Mouse (Mus musculus) midbrain, embryonic 14.5 days (tissue): ENCODE data around the gene Pmfbp1. TPM values are rescaled to one million over a fixed set of nuclear protein-coding genes. Genes with fewer than 3 reads are reported as not detected.

ENCODE experiments used
- ATAC-seq: fragments of 200-750 bp; cut with Nextera tagmentation; 2 replicates; pipeline ENCODE4 v1.8.0; 2017; ENCODE audit warnings: moderate number of reproducible peaks, moderate library complexity; ENCODE audit not compliant: low FRiP score, low TSS enrichment
- DNase-seq: peaks from one replicate; pipeline ENCODE4 v3.0.0-alpha.2; 2015
- H3K27ac ChIP-seq: fragments of 300-500 bp; sonication (generic); replicated peaks from 2 replicates; pipeline ENCODE4 v1.5.1; 2014; ENCODE audit warnings: mild to moderate bottlenecking, low read depth, low read length, moderate library complexity
- H3K27me3 ChIP-seq: fragments of 300-500 bp; sonication (generic); 2 replicates; pipeline ENCODE4 v1.6.1; 2014; ENCODE audit warnings: low read length, control low read depth, mixed read lengths; ENCODE audit not compliant: control insufficient read depth, insufficient read depth
- H3K36me3 ChIP-seq: fragments of 300-500 bp; sonication (generic); 2 replicates; pipeline ENCODE4 v1.6.1; 2014; ENCODE audit warnings: low read length, control low read depth; ENCODE audit not compliant: control insufficient read depth, insufficient read depth
- H3K4me1 ChIP-seq: fragments of 300-500 bp; sonication (generic); 2 replicates; pipeline ENCODE4 v1.6.1; 2014; ENCODE audit warnings: mild to moderate bottlenecking, antibody characterized with exemption, low read length, control low read depth; ENCODE audit not compliant: control insufficient read depth, insufficient read depth
- H3K4me2 ChIP-seq: fragments of 300-500 bp; sonication (generic); 2 replicates; pipeline ENCODE4 v1.6.1; 2014; ENCODE audit warnings: mild to moderate bottlenecking, low read length, moderate library complexity
- H3K4me3 ChIP-seq: fragments of 300-500 bp; sonication (generic); replicated peaks from 2 replicates; pipeline ENCODE4 v1.5.1; 2014; ENCODE audit warnings: low read depth, low read length
- H3K9ac ChIP-seq: fragments of 300-500 bp; sonication (generic); replicated peaks from 2 replicates; pipeline ENCODE4 v1.6.1; 2014; ENCODE audit warnings: mild to moderate bottlenecking, low read length, moderate library complexity
- H3K9me3 ChIP-seq: fragments of 300-500 bp; sonication (generic); 2 replicates; pipeline ENCODE4 v1.6.1; 2016; ENCODE audit warnings: low read length, control low read depth, mixed read lengths; ENCODE audit not compliant: control insufficient read depth
- WGBS: fragments of 180-500 bp; shearing (Covaris S2); extraction: QIAGEN DNeasy Blood & Tissue Kit; methylation state at CpG from one replicate; pipeline ENCODE4 v1.1.7; 2014; 5-methylcytosine and 5-hydroxymethylcytosine counted together
- polyA plus RNA-seq: library from polyadenylated mRNA; unstranded; fragments of >200 nt; fragmentation: Nextera tagmentation; extraction: Ambion mirVana; gene quantifications from 2 replicates; pipeline ENCODE4 v1.2.1, GENCODE M21; 2014

The Pmfbp1 gene
- polyA plus RNA-seq, 1 experiment from 2014 or later = 3.5 TPM

DNA sequence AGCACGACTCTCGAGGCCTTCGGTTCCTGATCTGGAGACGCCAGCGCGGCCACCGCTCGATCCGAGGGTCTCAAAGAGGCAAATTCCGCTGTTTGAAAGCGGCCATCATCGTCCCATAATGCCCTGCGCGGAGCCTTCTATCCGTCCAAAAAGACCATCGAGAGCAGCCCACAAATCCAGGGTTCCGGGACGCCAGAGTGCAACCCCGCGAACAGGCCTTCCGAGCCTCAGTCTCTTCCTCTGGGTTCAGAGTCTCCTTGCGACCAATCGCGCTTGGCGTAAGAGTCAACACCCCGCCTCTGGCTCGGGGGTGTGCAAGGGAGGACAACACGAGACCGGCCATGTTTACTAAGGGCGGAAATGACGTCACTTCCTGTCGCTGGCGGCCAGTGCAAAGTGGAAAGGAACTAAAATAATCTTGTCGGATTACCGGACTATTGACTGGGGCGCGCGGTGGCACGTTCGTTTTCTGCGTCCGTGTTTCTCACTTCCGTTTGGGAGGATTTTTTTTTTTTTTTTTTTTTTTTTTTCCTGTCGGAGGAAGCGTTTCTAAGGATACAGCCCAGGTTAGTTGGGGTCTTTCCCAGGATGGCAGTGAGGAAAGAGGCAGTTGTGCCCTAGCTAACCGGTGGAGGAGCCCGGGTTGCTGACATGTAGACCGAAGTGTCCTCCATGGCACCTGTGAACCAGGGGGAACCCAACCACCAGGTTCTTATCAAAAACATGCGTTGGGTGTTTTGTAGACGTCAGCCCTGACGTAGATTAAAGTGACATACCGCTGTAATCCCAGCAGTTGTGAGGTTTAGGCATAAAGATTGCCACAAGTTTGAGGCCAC, 71.9 kb downstream of the Pmfbp1 start, which contains the start of the genes Dhx38 and Txnl4b:
Dhx38 (minus strand) TSS at position 364 of the 836 bp plus-strand sequence.
Txnl4b (plus strand) TSS at position 395 of the 836 bp plus-strand sequence.
- peaks cover 34% of the 10 kb centered on the region for H3K36me3 ChIP-seq
- H3K27ac ChIP-seq = peak within 1 kb of the TSS; percentile 92
- DNase-seq (peak; percentile 100), ATAC-seq (peak; percentile 100)
- H3K9me3 ChIP-seq = no peaks in the 10 kb centered on the region
- peak within 1 kb of the TSS; percentile 84 for H3K9ac ChIP-seq
- H3K4me1 ChIP-seq = peaks cover 14% of the 10 kb centered on the region
- H3K27me3 ChIP-seq = no peaks in the 10 kb centered on the region
- peak within 1 kb of the TSS; percentile 83 for H3K4me3 ChIP-seq
- under 1% methylated on average over 52 of the region's 52 CpGs for WGBS
- H3K4me2 ChIP-seq = peak within 1 kb of the TSS; percentile 79

DNA sequence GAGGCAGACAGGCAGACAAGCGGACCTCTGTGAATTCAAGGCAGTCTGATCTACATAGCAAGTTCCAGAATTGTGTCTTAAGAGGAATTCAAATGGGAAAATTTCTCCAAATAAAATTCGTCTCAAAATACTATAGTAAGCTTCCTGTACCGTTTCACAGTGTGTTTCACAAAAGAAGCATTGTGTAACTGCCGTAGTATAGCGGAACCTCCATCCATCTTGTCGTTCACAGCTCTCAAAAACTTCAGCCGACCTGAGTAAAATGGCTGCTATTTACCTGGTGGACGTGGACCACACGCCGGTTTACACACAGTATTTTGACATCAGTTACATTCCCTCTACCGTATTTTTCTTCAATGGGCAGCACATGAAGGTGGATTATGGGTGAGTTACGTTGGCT, 77.3 kb downstream of the Pmfbp1 start:
- no peaks in the 10 kb centered on the region for H3K9me3 ChIP-seq
- no peak overlapping the region for H3K4me2 ChIP-seq
- WGBS = 92% methylated on average over 12 of the region's 12 CpGs
- ATAC-seq (no peak), DNase-seq (no peak)
- peaks cover 21% of the 10 kb centered on the region for H3K36me3 ChIP-seq
- no peak overlapping the region for H3K9ac ChIP-seq
- no peak overlapping the region for H3K27ac ChIP-seq
- peaks cover 6% of the 10 kb centered on the region for H3K4me1 ChIP-seq
- no peak overlapping the region for H3K4me3 ChIP-seq
- H3K27me3 ChIP-seq = no peaks in the 10 kb centered on the region

DNA sequence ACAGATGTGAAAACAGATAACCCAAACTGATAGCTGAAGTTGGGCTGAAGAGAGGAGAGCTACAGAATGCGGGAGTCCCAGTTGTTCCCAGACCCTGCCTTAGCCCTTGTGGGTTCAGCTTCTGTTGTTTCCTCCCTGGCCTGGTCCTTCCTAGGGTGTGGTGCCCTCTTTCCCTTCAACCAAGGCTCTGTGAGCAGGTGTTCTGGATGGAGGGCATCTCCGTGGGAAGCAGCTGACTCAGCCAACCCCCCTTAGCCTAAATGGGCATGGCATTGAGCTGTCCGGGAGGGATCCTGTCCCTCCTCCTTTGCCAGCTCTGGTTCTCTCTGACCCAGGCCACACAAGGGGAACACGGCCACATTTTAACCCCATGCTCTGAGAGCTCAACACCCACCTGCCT, 82.5 kb downstream of the Pmfbp1 start:
- no peaks in the 10 kb centered on the region for H3K9me3 ChIP-seq

GRCm38 (mm10) chr8:109578900-109579301, 85.1 kb downstream of the Pmfbp1 start, which contains the start of gene Hp:
Hp (minus strand) TSS chr8:109579172.
- Histone ChIP-seq H3K36me3 (no peaks in the 10 kb centered on the region), H3K27ac (no peak within 1 kb of the TSS), H3K4me1 (no peaks in the 10 kb centered on the region), H3K9me3 (no peaks in the 10 kb centered on the region), H3K4me2 (no peak within 1 kb of the TSS), H3K27me3 (no peaks in the 10 kb centered on the region), H3K4me3 (no peak within 1 kb of the TSS), H3K9ac (no peak within 1 kb of the TSS)
- WGBS = 74% methylated on average over 8 of the region's 8 CpGs
- DNase-seq (no peak), ATAC-seq (no peak)

More for the DNA sequence above, 82.5 kb downstream of the Pmfbp1 start:
- H3K4me1 ChIP-seq = no peaks in the 10 kb centered on the region
- ATAC-seq = no peak
- 74% methylated on average over 4 of the region's 4 CpGs for WGBS
- H3K4me2 ChIP-seq = no peak overlapping the region
- H3K36me3 ChIP-seq = peaks cover 7% of the 10 kb centered on the region; the same call in 1 of the 2 replicates
- no peak for DNase-seq
- no peaks in the 10 kb centered on the region for H3K27me3 ChIP-seq
- H3K4me3 ChIP-seq = no peak overlapping the region
- H3K9ac ChIP-seq = no peak overlapping the region
- H3K27ac ChIP-seq = no peak overlapping the region

DNA sequence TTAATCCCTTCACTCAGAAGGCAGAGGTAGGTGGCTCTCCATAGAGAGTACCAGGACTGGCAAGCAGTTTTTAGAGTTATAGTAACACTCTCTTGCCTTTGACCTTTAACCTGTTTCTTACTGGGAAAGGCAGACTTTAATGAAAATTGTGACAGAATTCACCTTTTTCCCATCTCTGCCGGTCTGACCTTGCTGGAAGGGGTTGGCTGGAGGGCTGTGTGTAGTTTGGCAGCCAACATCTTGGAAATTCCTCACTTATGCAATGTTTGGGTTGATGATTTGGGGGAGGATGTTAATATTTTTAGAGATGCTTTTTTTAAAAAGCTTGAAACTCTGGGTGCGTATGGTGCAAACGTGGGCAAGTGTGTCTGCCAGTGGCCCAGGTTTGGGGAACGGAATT, 90.5 kb downstream of the Pmfbp1 start:
- no peak for ATAC-seq

DNA sequence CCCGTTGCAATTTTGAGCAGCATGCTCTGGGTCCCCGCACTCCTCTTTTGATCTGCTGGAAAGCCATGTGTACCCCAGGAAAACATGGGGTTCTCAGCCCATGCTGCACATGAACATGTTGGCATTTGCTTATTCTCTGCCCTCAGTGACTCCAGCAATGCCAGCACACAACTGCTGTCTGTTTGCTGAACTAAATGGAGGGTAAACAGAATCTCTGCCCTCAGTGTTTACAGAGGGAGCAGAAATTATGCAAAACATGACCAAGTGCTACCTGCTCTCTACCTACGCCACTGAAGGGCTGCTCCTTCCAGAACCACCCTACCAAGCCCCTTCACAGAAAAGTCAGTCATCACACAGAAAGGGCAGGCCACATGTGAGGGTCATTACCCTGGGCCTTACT, 91.0 kb downstream of the Pmfbp1 start:
- 87% methylated on average over 3 of the region's 3 CpGs for WGBS
- Histone ChIP-seq H3K27me3 (no peaks in the 10 kb centered on the region), H3K4me1 (no peaks in the 10 kb centered on the region), H3K9ac (no peak overlapping the region), H3K4me3 (no peak overlapping the region), H3K9me3 (no peaks in the 10 kb centered on the region), H3K27ac (no peak overlapping the region), H3K36me3 (no peaks in the 10 kb centered on the region), H3K4me2 (no peak overlapping the region)
- ATAC-seq = no peak
- DNase-seq = no peak

More for the DNA sequence above, 90.5 kb downstream of the Pmfbp1 start:
- Histone ChIP-seq H3K36me3 (no peaks in the 10 kb centered on the region), H3K4me1 (no peaks in the 10 kb centered on the region), H3K4me3 (no peak overlapping the region), H3K27me3 (no peaks in the 10 kb centered on the region), H3K27ac (no peak overlapping the region), H3K4me2 (no peak overlapping the region), H3K9ac (no peak overlapping the region), H3K9me3 (no peaks in the 10 kb centered on the region)
- DNase-seq = no peak
- 82% methylated on average over 4 of the region's 4 CpGs for WGBS

GRCm38 (mm10) chr8:109585652-109586051, 91.8 kb downstream of the Pmfbp1 start:
- ATAC-seq (no peak), DNase-seq (no peak)

GRCm38 (mm10) chr8:109586972-109587504, 93.2 kb downstream of the Pmfbp1 start:
- H3K4me3 ChIP-seq = no peak overlapping the region
- WGBS = 76% methylated on average over 7 of the region's 7 CpGs
- H3K9ac ChIP-seq = no peak overlapping the region
- H3K9me3 ChIP-seq = no peaks in the 10 kb centered on the region
- no peaks in the 10 kb centered on the region for H3K4me1 ChIP-seq
- no peaks in the 10 kb centered on the region for H3K27me3 ChIP-seq
- H3K27ac ChIP-seq = no peak overlapping the region
- H3K4me2 ChIP-seq = no peak overlapping the region
- DNase-seq = no peak
- peaks cover 4% of the 10 kb centered on the region; the same call in 1 of the 2 replicates for H3K36me3 ChIP-seq
- ATAC-seq = no peak

More at GRCm38 (mm10) chr8:109585652-109586051, 91.8 kb downstream of the Pmfbp1 start:
- Histone ChIP-seq H3K9me3 (no peaks in the 10 kb centered on the region), H3K4me2 (no peak overlapping the region), H3K4me1 (no peaks in the 10 kb centered on the region), H3K27me3 (no peaks in the 10 kb centered on the region), H3K27ac (no peak overlapping the region), H3K9ac (no peak overlapping the region), H3K36me3 (no peaks in the 10 kb centered on the region), H3K4me3 (no peak overlapping the region)
